Mouse (Mus musculus) gastrocnemius, postnatal 36 days (tissue): ENCODE data around the gene Lrrc3c. TPM values are rescaled to one million over a fixed set of nuclear protein-coding genes. Genes with fewer than 3 reads are reported as not detected.
"Not testable (repeated sequence)": the region's sequence is repeated elsewhere in the genome, so short reads cannot be mapped to it uniquely, and the experiment has no call there.

Experiments
- DNase-seq, 2 experiments: peaks; one replicate each; pipeline ENCODE4 v3.0.0; 2022
- intact Hi-C: fragments of 180-260 bp; cut with DNase I; formaldehyde crosslinking; loops from one replicate; pipeline ENCODE4 v1.15.1; 2025
- total RNA-seq, 2 experiments: library from RNA; stranded (reverse); gene quantifications; 2 replicates each; pipeline ENCODE4 v1.2.3; 2021

Lrrc3c gene
- total RNA-seq, 2 experiments from 2014 or later, result not detected

GRCm38 (mm10) chr11:98623981-98624380, 25.9 kb downstream of the Lrrc3c start:
- intact Hi-C loops, result not testable (repeated sequence)

DNA sequence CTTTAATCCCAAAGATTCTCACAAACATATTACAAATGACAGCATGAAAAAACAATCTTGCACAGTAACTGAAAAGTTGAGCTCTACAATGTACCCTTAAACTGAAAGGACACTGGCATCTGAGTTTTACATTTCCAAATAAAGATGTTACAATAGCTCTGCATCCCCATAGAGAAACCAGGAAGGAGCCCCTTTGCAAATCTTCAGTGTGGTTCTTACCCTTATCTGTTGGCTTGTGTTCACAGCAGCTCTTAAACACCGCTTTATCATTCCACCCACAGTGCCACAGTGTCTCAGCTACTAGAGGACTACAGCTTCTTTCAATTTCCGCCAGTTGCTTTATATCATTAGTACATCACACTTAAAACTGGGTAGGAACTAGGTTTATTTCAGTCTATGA, 26.3 kb downstream of the Lrrc3c start:
- intact Hi-C loops, DNase-seq: not testable (repeated sequence)

More at GRCm38 (mm10) chr11:98623981-98624380, 25.9 kb downstream of the Lrrc3c start:
- not testable (repeated sequence) for DNase-seq

- intact Hi-C loops, result no loop called here
- DNase-seq, result no peak
These were observed 27.7 kb downstream of the Lrrc3c start, which contains the start of the genes Gm12355 and Gsdma3 for GRCm38 (mm10) chr11:98625611-98626410. Gene Gm12355, minus strand, starts transcription at chr11:98625661. Gene Gsdma3, plus strand, starts transcription at chr11:98626360.

DNA sequence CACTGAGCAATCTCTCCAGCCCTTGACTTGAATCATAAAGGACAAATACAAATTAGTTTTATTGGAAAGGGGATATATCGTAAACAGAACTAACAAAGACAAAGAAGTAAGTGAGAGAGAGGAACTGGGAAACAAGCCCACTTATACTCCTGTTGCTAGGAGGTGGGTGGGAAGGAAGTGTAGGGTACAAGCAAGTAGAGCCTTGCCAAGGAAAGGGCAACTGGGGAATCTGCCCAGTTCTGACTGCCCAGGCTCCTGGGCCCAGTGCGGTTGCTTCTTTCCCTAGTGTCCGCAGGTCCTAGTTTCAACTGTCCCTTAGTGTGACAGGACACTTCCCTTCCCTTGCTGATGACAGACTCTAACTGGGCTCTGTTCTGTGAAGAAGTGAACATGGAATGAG, 30.6 kb downstream of the Lrrc3c start:
- intact Hi-C loops, result no loop called here
- DNase-seq, result no peak

DNA sequence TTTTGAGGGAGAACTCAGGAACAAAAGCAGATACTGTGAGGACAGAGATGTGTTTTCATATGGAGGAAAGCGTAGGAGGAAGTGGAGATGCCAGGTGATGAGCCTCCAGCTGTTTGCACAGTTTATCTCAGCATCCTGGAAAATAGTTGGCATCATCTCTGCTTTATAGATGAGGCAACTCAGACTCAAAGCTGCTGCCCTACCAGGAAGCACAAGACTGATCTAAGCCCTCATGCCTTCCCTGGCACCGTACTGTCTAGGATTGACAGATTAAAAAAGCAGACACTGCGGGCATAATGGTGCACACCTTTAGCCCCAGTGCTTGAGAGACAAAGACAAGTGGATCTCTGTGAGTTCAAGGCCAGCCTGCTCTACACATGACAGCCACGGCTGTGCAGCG, 32.6 kb downstream of the Lrrc3c start:
- intact Hi-C loops, result no loop called here
- DNase-seq, result no peak

DNA sequence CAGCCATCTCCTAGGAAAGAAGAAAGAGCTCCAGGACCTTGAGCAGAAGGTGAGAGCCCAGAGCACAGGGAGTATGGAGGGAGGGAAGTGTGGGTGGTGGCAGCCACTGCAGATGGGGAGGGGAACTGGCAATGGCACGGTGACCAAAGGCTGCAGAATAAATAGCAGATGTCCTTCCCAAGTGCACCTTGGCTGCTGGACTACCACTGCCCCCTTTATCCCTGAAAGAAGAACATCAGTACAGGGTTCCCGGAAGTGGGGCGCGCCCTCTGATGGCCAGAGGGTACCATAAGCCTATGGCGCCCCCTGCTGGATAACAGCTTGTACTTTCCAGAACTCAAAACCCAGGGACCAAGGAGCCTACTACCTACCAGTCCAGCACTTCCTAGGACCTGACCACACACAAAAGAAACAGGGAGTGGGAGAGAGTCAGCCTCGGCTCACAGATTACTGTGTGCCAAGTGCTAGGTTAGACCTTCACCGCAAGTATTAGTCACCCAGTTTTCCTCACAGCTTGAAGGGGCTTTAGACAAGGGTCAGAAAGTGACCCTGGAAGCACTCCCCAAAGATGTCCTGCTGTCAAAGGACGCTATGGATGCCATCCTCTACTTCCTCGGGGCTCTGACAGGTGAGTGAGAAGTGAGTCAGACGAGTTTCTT, 37.4 kb downstream of the Lrrc3c start:
- DNase-seq, intact Hi-C loops: not testable (repeated sequence)

DNA sequence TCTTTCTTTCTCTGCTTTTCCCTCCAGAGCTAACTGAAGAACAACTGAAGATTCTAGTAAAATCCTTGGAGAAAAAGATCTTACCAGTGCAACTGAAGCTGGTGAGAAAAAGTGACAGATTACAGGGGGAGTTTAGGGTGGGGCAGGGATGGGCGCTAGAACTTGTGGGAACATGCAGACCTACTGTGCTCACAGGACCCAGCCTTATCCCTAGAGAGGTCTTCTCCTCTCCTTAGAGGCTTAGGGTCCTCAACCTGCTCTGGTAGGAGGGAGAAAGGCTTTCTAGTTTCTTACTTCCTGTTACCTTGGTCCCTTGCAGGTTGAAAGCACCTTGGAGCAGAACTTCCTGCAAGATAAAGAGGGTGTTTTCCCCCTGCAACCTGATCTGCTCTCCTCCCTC, 39.4 kb downstream of the Lrrc3c start:
- intact Hi-C loops, result no loop called here
- DNase-seq, result no peak

GRCm38 (mm10) chr11:98640091-98640490, 42.0 kb downstream of the Lrrc3c start:
- DNase-seq, result no peak
- intact Hi-C loops, result no loop called here

DNA sequence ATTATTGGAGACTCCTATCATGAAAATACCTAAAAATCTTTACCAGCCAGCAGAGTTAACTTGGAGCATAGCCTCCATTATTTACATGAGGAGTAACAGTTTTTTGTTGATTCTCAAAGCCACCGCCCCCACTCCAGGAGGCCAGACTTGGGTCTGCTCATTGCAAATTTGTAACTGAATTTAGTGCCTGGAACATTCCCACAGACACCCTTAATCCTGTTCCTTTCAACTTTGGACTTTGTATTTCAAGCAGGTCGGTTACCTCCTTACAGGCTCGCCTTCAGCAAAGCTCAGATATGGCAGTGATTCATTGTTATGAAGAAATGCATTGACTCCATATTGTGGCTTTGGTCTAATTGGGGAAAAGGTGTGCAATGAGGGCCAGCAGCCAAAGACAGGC, 46.7 kb downstream of the Lrrc3c start:
- intact Hi-C loops, result no loop called here
- no peak for DNase-seq

- DNase-seq, result no peak
- intact Hi-C loops, result no loop called here
These were observed 47.9 kb downstream of the Lrrc3c start for GRCm38 (mm10) chr11:98645946-98646345.

DNA sequence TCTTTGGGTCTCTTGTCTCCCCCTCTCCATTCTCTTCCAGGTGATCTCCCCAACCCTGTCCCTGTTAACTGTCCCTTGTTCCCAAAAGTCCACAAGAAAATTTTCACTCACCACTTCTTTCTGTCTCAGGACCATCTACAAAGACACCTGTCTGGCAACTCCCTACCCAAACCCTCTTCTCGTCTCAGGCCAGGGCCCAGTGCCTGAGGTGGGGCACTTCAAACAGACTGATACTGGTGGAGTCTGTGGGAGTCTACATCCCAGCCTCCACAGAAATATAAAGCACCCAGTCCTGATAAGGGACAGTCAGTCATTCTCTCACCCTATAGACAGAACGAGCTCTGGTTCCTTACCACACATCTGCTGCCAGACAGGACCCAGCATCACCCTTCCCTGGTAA, 48.4 kb downstream of the Lrrc3c start, which contains the start of gene Gsdma2:
TSS of gene Gsdma2 (plus strand) at position 301 of the 400 bp plus-strand sequence.
- DNase-seq, result no peak
- intact Hi-C loops, result no loop called here

Other genes starting within 250 kb of the Lrrc3c start
- not detected for gene Ppp1r1b, start 249.9 kb upstream of the Lrrc3c start, total RNA-seq
- gene Stard3, start 239.9 kb upstream of the Lrrc3c start, total RNA-seq, result 10 to 100 TPM; 10.3 to 14.7 TPM
- 1,000 to 10,000 TPM; 3,291 to 4,304 TPM for gene Tcap, start 214.5 kb upstream of the Lrrc3c start, total RNA-seq
- 1 to 10 TPM in 1 of 2 experiments, under 1 TPM in 1; 0.89 to 2.1 TPM for gene Pnmt, start 211.8 kb upstream of the Lrrc3c start, total RNA-seq
- gene Pgap3, start 197.8 kb upstream of the Lrrc3c start, total RNA-seq, result 1 to 10 TPM; 1.8 to 2.2 TPM
- 1 to 10 TPM; 1.8 to 2.9 TPM for gene Erbb2, start 185.8 kb upstream of the Lrrc3c start, total RNA-seq
- 10 to 100 TPM; 27.2 to 36.5 TPM for gene Mien1, start 159.3 kb upstream of the Lrrc3c start, total RNA-seq
- gene Grb7, start 151.9 kb upstream of the Lrrc3c start, total RNA-seq, result not detected
- gene Ikzf3, start 52.3 kb upstream of the Lrrc3c start, total RNA-seq, result 1 to 10 TPM in 1 of 2 experiments, not detected in 1; 1.3 TPM
- not detected for gene Zpbp2, start 47.2 kb upstream of the Lrrc3c start, total RNA-seq
- gene Ormdl3, start 10.9 kb upstream of the Lrrc3c start, total RNA-seq, result 10 to 100 TPM; 20.9 to 24.0 TPM
- 1 to 10 TPM; 3.0 to 4.2 TPM for gene Gm12355, start 27.4 kb downstream of the Lrrc3c start, total RNA-seq
- 10 to 100 TPM in 1 of 2 experiments, 1 to 10 TPM in 1; 1.8 to 22.5 TPM for gene Gsdma3, start 28.1 kb downstream of the Lrrc3c start, total RNA-seq
- 1 to 10 TPM in 1 of 2 experiments, not detected in 1; 1.7 TPM for gene Gsdma2, start 48.5 kb downstream of the Lrrc3c start, total RNA-seq
- gene Gsdma, start 66.1 kb downstream of the Lrrc3c start, total RNA-seq, result under 1 TPM; 0.31 to 0.76 TPM
- 10 to 100 TPM; 88.1 to 91.9 TPM for gene Psmd3, start 84.3 kb downstream of the Lrrc3c start, total RNA-seq
- gene Csf3, start 103.0 kb downstream of the Lrrc3c start, total RNA-seq, result not detected
- 10 to 100 TPM; 41.4 to 41.9 TPM for gene Med24, start 131.1 kb downstream of the Lrrc3c start, total RNA-seq
- 10 to 100 TPM; 72.6 to 75.7 TPM for gene Thra, start 142.3 kb downstream of the Lrrc3c start, total RNA-seq
- 100 to 1,000 TPM in 1 of 2 experiments, 10 to 100 TPM in 1; 86.6 to 139 TPM for gene Nr1d1, start 177.0 kb downstream of the Lrrc3c start, total RNA-seq
- gene Msl1, start 197.2 kb downstream of the Lrrc3c start, total RNA-seq, result 10 to 100 TPM; 49.0 to 51.4 TPM
- gene Casc3, start 206.6 kb downstream of the Lrrc3c start, total RNA-seq, result 10 to 100 TPM; 14.2 to 21.4 TPM
- under 1 TPM; 0.12 to 0.15 TPM for gene Rapgefl1, start 238.5 kb downstream of the Lrrc3c start, total RNA-seq